Mouse (Mus musculus): ENCODE results near the gene Gnaq. TPM values are rescaled to one million over a fixed set of nuclear protein-coding genes. Genes with fewer than 3 reads are reported as not detected.

Gene Gnaq
- polyA plus RNA-seq, 1 experiment from 2014 or later: 24.5 TPM

DNA sequence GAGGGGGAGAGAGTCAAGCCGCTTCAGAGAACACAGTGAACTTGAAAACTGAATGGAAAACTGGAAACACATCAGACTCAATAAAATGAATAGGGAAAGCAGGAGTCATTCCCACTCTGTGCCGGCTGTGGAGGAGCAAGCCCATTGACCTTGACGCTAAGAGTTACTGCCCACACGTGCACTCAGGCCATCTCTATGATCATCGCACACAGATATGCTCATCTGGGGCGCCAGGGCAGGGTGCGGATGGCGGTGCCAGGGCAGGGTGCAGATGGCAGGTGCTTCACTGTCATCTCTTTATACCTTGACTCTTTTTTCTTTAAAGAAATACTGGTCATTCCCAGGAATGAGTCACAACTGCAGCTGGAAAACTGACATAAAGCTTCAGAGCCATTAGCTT, 298.7 kb downstream of the Gnaq start:
- Histone ChIP-seq H3K27ac (no peak overlapping the region), H3K9me3 (peaks cover 17% of the 10 kb centered on the region), H3K4me3 (no peak overlapping the region), H3K36me3 (replicated peaks) (no peaks in the 10 kb centered on the region), H3K4me1 (peaks cover 18% of the 10 kb centered on the region), H3K27me3 (ENCODE audit: poor library complexity, severe bottlenecking) (peaks cover 30% of the 10 kb centered on the region)
- DNase-seq (ENCODE audit: extremely low spot score, low spot score): no peak
- 89% methylated on average over 8 of the region's 8 CpGs for WGBS

DNA sequence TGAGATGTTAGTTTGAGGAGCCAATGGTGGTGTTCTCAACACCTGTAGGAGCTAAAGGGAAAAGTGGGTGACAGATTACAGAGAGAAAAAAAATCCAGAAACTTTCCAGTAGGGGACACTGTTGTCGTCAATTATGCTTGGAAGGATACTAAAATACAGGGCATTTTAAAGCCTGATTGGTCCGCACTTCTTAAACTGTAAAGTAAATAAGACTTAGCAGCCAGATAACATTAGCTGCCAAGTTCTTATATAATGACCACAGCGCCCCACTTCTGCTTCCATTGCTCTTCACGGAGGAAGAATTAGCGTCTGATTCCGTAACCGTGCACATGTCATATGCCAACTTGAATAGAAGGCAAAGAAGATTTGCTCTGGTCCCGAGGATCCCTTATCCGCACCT, 302.2 kb downstream of the Gnaq start:
- Histone ChIP-seq H3K9me3 (no peaks in the 10 kb centered on the region), H3K4me1 (peaks cover 50% of the 10 kb centered on the region), H3K27ac (no peak overlapping the region), H3K4me3 (peak overlapping the region; percentile 52), H3K36me3 (replicated peaks) (no peaks in the 10 kb centered on the region), H3K27me3 (ENCODE audit: poor library complexity, severe bottlenecking) (peaks cover 65% of the 10 kb centered on the region)
- WGBS: 24% methylated on average over 9 of the region's 9 CpGs
- DNase-seq (ENCODE audit: extremely low spot score, low spot score): no peak

GRCm38 (mm10) chr19:16435531-16436231, 303.1 kb downstream of the Gnaq start, which contains the start of gene Gna14:
Gene Gna14 (plus strand): TSS chr19:16435762.
- peak; percentile 86 for DNase-seq (ENCODE audit: extremely low spot score, low spot score)
- Histone ChIP-seq H3K27ac (peak within 1 kb of the TSS; percentile 75), H3K4me1 (peaks cover 56% of the 10 kb centered on the region), H3K36me3 (replicated peaks) (no peaks in the 10 kb centered on the region), H3K9me3 (no peaks in the 10 kb centered on the region), H3K27me3 (ENCODE audit: poor library complexity, severe bottlenecking) (peaks cover 72% of the 10 kb centered on the region), H3K4me3 (peak within 1 kb of the TSS; percentile 52)
- 1% methylated on average over 27 of the region's 27 CpGs for WGBS

DNA sequence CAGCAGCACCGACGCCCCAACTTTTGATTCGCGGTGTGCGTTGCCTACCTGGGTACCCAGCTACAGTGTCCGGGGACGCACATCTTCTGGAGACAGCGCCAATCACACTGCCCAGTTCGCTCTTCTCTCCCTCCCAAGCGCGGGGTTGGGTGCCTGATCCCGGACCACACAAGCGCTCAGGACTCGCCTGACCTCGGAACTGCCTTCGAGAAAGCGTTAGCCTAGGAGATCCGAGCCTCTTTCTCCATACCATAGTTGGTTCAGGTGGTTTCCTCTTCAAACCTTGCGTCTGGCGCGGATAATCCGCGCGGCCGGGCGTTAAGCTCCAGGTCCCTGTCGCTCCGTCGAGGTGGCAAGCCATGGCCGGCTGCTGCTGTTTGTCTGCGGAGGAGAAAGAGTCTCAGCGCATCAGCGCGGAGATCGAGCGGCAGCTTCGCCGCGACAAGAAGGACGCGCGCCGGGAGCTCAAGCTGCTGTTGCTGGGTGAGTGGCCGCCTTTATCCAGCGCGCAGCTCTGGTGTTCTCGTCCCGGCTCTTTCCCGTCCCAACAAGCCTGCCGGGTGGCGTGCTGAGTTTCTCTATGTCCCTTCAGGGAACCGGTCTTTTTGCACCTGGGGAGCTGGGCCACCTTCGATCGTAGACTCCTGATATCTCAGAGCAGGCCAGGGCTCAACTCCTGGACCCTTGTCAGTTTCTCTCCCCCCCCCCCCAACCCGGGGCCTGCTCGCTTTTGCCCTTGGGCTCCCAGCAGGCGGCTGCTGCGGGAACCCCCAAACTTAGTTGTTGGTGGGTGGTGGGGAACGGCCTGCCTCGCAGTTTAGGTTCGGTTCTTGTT, 303.9 kb downstream of the Gnaq start:
- Histone ChIP-seq H3K4me3 (peak overlapping the region; percentile 52), H3K9me3 (no peaks in the 10 kb centered on the region), H3K36me3 (replicated peaks) (no peaks in the 10 kb centered on the region), H3K27ac (peak overlapping the region; percentile 75), H3K4me1 (peaks cover 53% of the 10 kb centered on the region), H3K27me3 (ENCODE audit: poor library complexity, severe bottlenecking) (peaks cover 79% of the 10 kb centered on the region)
- peak; percentile 44 for DNase-seq (ENCODE audit: extremely low spot score, low spot score)
- WGBS: 1% methylated on average over 61 of the region's 61 CpGs

Small RNAs within 50 kb of the gene (microRNA-seq; reads per million reads assigned to microRNA genes)
- not detected for gene Mir496b

Other genes starting within 250 kb of the Gnaq start
- gene Psat1, start 185.5 kb upstream of the Gnaq start, polyA plus RNA-seq (2016; fragmentation: Nextera tagmentation; extraction: Ambion mirVana): 143 and 158 TPM in 2 replicates
- 70.6 and 72.5 TPM in 2 replicates for gene Cep78, start 147.8 kb upstream of the Gnaq start, polyA plus RNA-seq (2016; fragmentation: Nextera tagmentation; extraction: Ambion mirVana)